Mouse (Mus musculus): ENCODE measurements around the gene Timm50. TPM values are rescaled to one million over a fixed set of nuclear protein-coding genes. Genes with fewer than 3 reads are reported as not detected.

The Timm50 gene
- total and polyA plus RNA-seq, 3 experiments = 86.3 to 145 (median 126) TPM

GRCm38 (mm10) chr7:28354113-28354581 is 42.3 kb upstream of the Timm50 start:
- Histone ChIP-seq H3K27ac (ENCODE audit: insufficient read depth, low read depth) (no peak overlapping the region), H3K4me3 (replicated peaks in 1 of 3; ENCODE audit: low read depth in 2 of 3, low read length in 2 of 3, poor library complexity in 1 of 3) (no peak overlapping the region), H3K4me1 (ENCODE audit: control insufficient read depth in 1 of 2, insufficient read depth in 2 of 2) (peaks cover 8 to 34% of the 10 kb centered on the region in 2 experiments), H3K79me2 (replicated peaks; ENCODE audit: control insufficient read depth, extremely low read depth, insufficient read depth, poor library complexity, severe bottlenecking) (peaks cover 17% of the 10 kb centered on the region), H3K9me3 (replicated peaks; ENCODE audit: low read length) (no peaks in the 10 kb centered on the region), H3K9ac (ENCODE audit: insufficient read depth, low read depth) (no peak overlapping the region), H3K4me2 (ENCODE audit: insufficient read depth, low read depth, poor library complexity, severe bottlenecking) (no peak overlapping the region), H3K36me3 (replicated peaks in 1 of 2; ENCODE audit: control insufficient read depth in 1 of 2, insufficient read depth in 1 of 2, low read length in 1 of 2) (peaks cover 31 to 42% of the 10 kb centered on the region in 2 experiments), H3K27me3 (replicated peaks) (no peaks in the 10 kb centered on the region)
- no peak for DNase-seq (ENCODE audit: extremely low read depth)
- in situ Hi-C loops (cut with MboI; ENCODE audit: low pct_ligation_motif_present, low pct_unique_long_range_greater_than_20kb, low sequenced_read_pairs) (no loop called here), dilution Hi-C loops (cut with MboI; ENCODE audit: extremely low pct_ligation_motif_present, extremely low pct_unique_long_range_greater_than_20kb, low sequenced_read_pairs) (no loop called here)
- TF ChIP-seq USF1 (IDR thresholded peaks at IDR 0.05; ENCODE audit: low read depth, low read length) (no peak), POLR2A (IDR thresholded peaks at IDR 0.05; ENCODE audit: low read depth, low read length) (peak; percentile 52), POLR2AphosphoS2 (IDR thresholded peaks at IDR 0.05; ENCODE audit: low read depth, low read length) (peak; percentile 89; the same call in 1 of the 2 replicates), CHD2 (IDR thresholded peaks at IDR 0.05; ENCODE audit: low read length) (peak; percentile 34; the same call in 1 of the 2 replicates)

- dilution Hi-C loops (cut with MboI; ENCODE audit: extremely low pct_ligation_motif_present, extremely low pct_unique_long_range_greater_than_20kb, low sequenced_read_pairs) = no loop called here
- Histone ChIP-seq H3K36me3 (replicated peaks in 1 of 2; ENCODE audit: control insufficient read depth in 1 of 2, insufficient read depth in 1 of 2, low read length in 1 of 2) (peaks cover 31 to 38% of the 10 kb centered on the region in 2 experiments), H3K4me3 (replicated peaks in 1 of 3; ENCODE audit: low read depth in 2 of 3, low read length in 2 of 3, poor library complexity in 1 of 3) (no peak overlapping the region), H3K79me2 (replicated peaks; ENCODE audit: control insufficient read depth, extremely low read depth, insufficient read depth, poor library complexity, severe bottlenecking) (peaks cover 17% of the 10 kb centered on the region), H3K9me3 (replicated peaks; ENCODE audit: low read length) (no peaks in the 10 kb centered on the region), H3K4me1 (ENCODE audit: control insufficient read depth in 1 of 2, insufficient read depth in 2 of 2) (peaks cover 12 to 36% of the 10 kb centered on the region in 2 experiments), H3K4me2 (ENCODE audit: insufficient read depth, low read depth, poor library complexity, severe bottlenecking) (no peak overlapping the region), H3K27me3 (replicated peaks) (no peaks in the 10 kb centered on the region), H3K27ac (ENCODE audit: insufficient read depth, low read depth) (no peak overlapping the region), H3K9ac (ENCODE audit: insufficient read depth, low read depth) (no peak overlapping the region)
- TF ChIP-seq ZKSCAN1 (IDR thresholded peaks at IDR 0.05; ENCODE audit: borderline replicate concordance, low read depth, low read length) (no peak), SIN3A (IDR thresholded peaks at IDR 0.05; ENCODE audit: low read length) (no peak), SMC3 (IDR thresholded peaks at IDR 0.05; ENCODE audit: low read depth, low read length) (no peak), MAX (IDR thresholded peaks at IDR 0.05; ENCODE audit: low read length) (no peak), PAX5 (IDR thresholded peaks at IDR 0.05; ENCODE audit: low read length) (no peak), MXI1 (IDR thresholded peaks at IDR 0.05; ENCODE audit: low read depth, low read length) (no peak), MYC (IDR thresholded peaks at IDR 0.05; ENCODE audit: low read depth, low read length) (no peak), CHD1 (IDR thresholded peaks at IDR 0.05; ENCODE audit: low read depth, low read length) (no peak), CTCF (conservative IDR thresholded peaks at IDR 0.05 in 1 of 2, IDR thresholded peaks at IDR 0.05 in 1 of 2; ENCODE audit: low read depth in 2 of 2, low read length in 2 of 2) (no peak), BHLHE40 (IDR thresholded peaks at IDR 0.05; ENCODE audit: low read depth, low read length) (no peak), POLR2AphosphoS2 (IDR thresholded peaks at IDR 0.05; ENCODE audit: low read depth, low read length) (no peak), POLR2A (IDR thresholded peaks at IDR 0.05; ENCODE audit: low read depth, low read length) (no peak), ZNF384 (IDR thresholded peaks at IDR 0.05; ENCODE audit: low read depth, low read length) (no peak), USF2 (conservative IDR thresholded peaks at IDR 0.05; ENCODE audit: low read depth, low read length) (no peak), MAZ (IDR thresholded peaks at IDR 0.05; ENCODE audit: low read depth, low read length) (no peak), MEF2A (IDR thresholded peaks at IDR 0.05; ENCODE audit: borderline replicate concordance, low read depth, low read length) (no peak), JUN (IDR thresholded peaks at IDR 0.05; ENCODE audit: insufficient read depth, low read depth, low read length) (no peak)
- in situ Hi-C loops (cut with MboI; ENCODE audit: low pct_ligation_motif_present, low pct_unique_long_range_greater_than_20kb, low sequenced_read_pairs) = no loop called here
- DNase-seq (ENCODE audit: extremely low read depth) = no peak
Observed at GRCm38 (mm10) chr7:28353267-28353666, 41.4 kb upstream of the Timm50 start.

All from CH12.LX (cell line).